ENCODE assay signal across 40 mouse cellular contexts in genomic region chr7:34218496-34218895, GRCm38 (mm10). TPM values are rescaled to one million over a fixed set of nuclear protein-coding genes. Genes with fewer than 3 reads are reported as not detected.
"Had no signal": no experiment of that assay in that cellular context is flagged by ENCODE, and none has a peak within 500 bp of the region (broad histone marks: within the 10 kb centered on the region; RNA-seq: fewer than 3 reads in every experiment).

No protein-coding gene starts in this region.

- H3K27ac ChIP-seq: heart, embryonic 10.5 days; hindbrain, embryonic 10.5 days; hindbrain, embryonic 12.5 days; hindbrain, embryonic 14.5 days; kidney, embryonic 15.5 days; kidney, postnatal 0 days; limb, embryonic 13.5 days; limb, embryonic 15.5 days; liver, embryonic 12.5 days had no signal

- DNase-seq: forebrain, postnatal 0 days; gastrocnemius, postnatal 10 days; gastrocnemius, postnatal 25 days; heart, adult 18-20 months; heart, postnatal 10 days; heart, postnatal 4 days; kidney, adult 11 months; kidney, adult 2 months; kidney, adult 9 months; kidney, postnatal 14 days; kidney, postnatal 36 days; layer of hippocampus, adult 9-11 months; layer of hippocampus, postnatal 36 days; left cerebral cortex, postnatal 4 days had no signal

- H3K9ac ChIP-seq: forebrain, postnatal 0 days; heart, embryonic 12.5 days; hindbrain, embryonic 12.5 days; hindbrain, embryonic 14.5 days; kidney, embryonic 15.5 days; limb, embryonic 13.5 days; limb, embryonic 15.5 days; liver, embryonic 12.5 days had no signal

- H3K9me3 ChIP-seq: heart, embryonic 10.5 days; heart, embryonic 12.5 days; hindbrain, embryonic 12.5 days; kidney, embryonic 15.5 days; limb, embryonic 15.5 days; liver, embryonic 12.5 days had no signal

- H3K4me3 ChIP-seq: heart, embryonic 10.5 days; heart, embryonic 12.5 days; hindbrain, embryonic 10.5 days; hindbrain, embryonic 12.5 days; kidney, embryonic 15.5 days; limb, embryonic 13.5 days; limb, embryonic 15.5 days; liver, embryonic 12.5 days had no signal

- H3K4me1 ChIP-seq: heart, embryonic 10.5 days; heart, embryonic 12.5 days; hindbrain, embryonic 10.5 days; hindbrain, embryonic 12.5 days; kidney, embryonic 15.5 days; limb, embryonic 13.5 days; limb, embryonic 15.5 days had no signal

- ATAC-seq: forebrain, postnatal 0 days; hindbrain, embryonic 16.5 days; inflammation-experienced regulatory T-cells, adult 6 months; liver, embryonic 12.5 days had no signal

- H3K27me3 ChIP-seq: heart, embryonic 12.5 days; hindbrain, embryonic 12.5 days; kidney, embryonic 15.5 days; limb, embryonic 13.5 days; limb, embryonic 15.5 days; liver, embryonic 12.5 days had no signal

- H3K4me2 ChIP-seq: heart, embryonic 12.5 days; hindbrain, embryonic 12.5 days; hindbrain, embryonic 14.5 days; kidney, embryonic 15.5 days; limb, embryonic 13.5 days; limb, embryonic 15.5 days; liver, embryonic 12.5 days had no signal

RNA-seq across cellular contexts. Expression of gene Gm6096, which starts 32.3 kb away (rescaled TPM):
- total RNA-seq: forebrain, postnatal 0 days; gastrocnemius, postnatal 10 days; gastrocnemius, postnatal 25 days; gastrocnemius, postnatal 4 days; granulocyte monocyte progenitor cell, adult 5-6 weeks; heart, adult 18-20 months; heart, adult 8-10 months; heart, postnatal 10 days; heart, postnatal 25 days; heart, postnatal 4 days; layer of hippocampus, adult 18-20 months; layer of hippocampus, adult 8-10 months; layer of hippocampus, postnatal 14 days; layer of hippocampus, postnatal 36 days; left cerebral cortex, adult 18-20 months; left cerebral cortex, adult 8-10 months; left cerebral cortex, postnatal 10 days; left cerebral cortex, postnatal 25 days; left cerebral cortex, postnatal 4 days; liver, adult 2 months had no signal
- polyA plus RNA-seq: forebrain, postnatal 0 days; heart, embryonic 10.5 days; hindbrain, embryonic 10.5 days; hindbrain, embryonic 12.5 days; inflammation-experienced regulatory T-cells, adult 6 months; kidney, adult 2 months; kidney, embryonic 15.5 days; large intestine, adult 2 months; limb, embryonic 11.5 days; limb, embryonic 15.5 days; liver, adult 2 months; liver, embryonic 12.5 days had no signal
